Mouse (Mus musculus) embryonic fibroblast, embryonic 13.5 days (primary cell): ENCODE results near the gene Usp33.

Experiments
- CTCF ChIP-seq: IDR thresholded peaks from 2 replicates; pipeline ENCODE4 v1.5.1; 2011; ENCODE audit warnings: mild to moderate bottlenecking, control low read depth, low read length, moderate library complexity, borderline replicate concordance; ENCODE audit not compliant: insufficient read depth
- POLR2A ChIP-seq: IDR thresholded peaks from 2 replicates; pipeline ENCODE4 v1.6.1; 2011; ENCODE audit warnings: low read depth, mild to moderate bottlenecking, control low read depth, low read length, moderate library complexity

DNA sequence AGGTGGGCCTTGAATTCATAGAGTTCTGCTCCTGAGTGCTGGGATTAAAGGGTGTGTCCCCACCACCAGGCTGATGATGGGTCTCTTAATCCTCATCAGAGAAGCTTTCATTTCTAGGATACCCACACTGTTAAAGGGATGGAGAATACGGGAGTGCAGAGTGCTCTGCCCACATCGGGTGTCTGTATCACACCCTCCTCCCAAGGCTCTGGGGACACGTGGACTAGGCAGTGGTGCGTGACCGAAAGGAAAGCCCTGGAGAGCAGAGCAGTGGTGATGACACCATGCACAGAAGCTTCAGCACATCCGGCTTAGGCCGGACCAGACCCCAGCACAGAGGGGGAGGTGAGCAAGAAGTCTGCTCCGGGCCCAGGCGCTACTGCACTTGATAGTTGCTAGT, 10.5 kb downstream of the Usp33 start:
- TF ChIP-seq POLR2A, result no peak
- TF ChIP-seq CTCF, result no peak
